Mouse (Mus musculus): ENCODE measurements around the gene Tor1b. TPM values are rescaled to one million over a fixed set of nuclear protein-coding genes. Genes with fewer than 3 reads are reported as not detected.

The Tor1b gene
- total RNA-seq, 2 experiments from 2014 or later, result 28.0 to 32.9 TPM

DNA sequence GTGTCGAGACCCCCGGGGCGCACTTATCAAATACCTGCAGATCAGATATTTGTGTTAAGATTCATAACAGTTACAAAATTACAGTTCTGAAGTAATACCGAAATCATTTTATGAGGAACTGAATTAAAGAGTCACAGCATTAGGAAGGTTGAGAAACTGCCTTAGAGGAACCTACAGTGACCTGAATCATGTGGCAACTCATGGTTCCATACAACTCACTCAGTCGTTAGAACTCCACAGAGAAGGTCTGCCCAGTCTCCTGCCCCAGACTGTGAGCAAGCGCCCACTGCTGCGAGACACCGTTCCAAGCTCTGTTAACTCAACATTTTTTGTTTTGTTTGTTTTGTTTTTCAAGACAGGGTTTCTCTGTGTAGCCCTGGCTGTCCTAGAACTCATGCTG lies 12.9 kb downstream of the Tor1b start:
- intact Hi-C loops (cut with DNase I), result no loop called here
- no peak for TF ChIP-seq CTCF (IDR thresholded peaks at IDR 0.05)
- no peak overlapping the region for H3K4me3 ChIP-seq
- H3K27ac ChIP-seq, result no peak overlapping the region
- no peak for DNase-seq (ENCODE audit: extremely low spot score in 1 of 2, low spot score in 2 of 2)

DNA sequence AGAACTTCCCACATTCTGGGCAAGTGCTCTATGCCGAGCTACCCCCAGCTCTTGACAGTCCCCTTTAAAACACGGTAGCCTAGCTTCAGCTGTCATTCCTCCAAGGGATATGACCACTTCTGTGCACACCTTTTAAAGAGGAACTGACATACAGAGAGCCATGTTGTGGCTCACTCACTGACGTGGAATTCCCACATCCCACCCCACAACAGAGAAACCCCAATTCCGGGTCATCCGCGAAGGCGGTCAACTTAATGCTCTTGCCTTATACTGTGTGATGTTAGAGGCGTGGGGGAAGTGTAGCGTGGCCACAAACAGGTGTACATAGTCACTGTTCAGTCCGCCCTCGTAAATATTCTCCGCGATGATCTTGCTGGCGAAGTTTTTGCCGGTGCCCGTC lies 14.1 kb downstream of the Tor1b start:
- no peak for DNase-seq (ENCODE audit: extremely low spot score in 1 of 2, low spot score in 2 of 2)

DNA sequence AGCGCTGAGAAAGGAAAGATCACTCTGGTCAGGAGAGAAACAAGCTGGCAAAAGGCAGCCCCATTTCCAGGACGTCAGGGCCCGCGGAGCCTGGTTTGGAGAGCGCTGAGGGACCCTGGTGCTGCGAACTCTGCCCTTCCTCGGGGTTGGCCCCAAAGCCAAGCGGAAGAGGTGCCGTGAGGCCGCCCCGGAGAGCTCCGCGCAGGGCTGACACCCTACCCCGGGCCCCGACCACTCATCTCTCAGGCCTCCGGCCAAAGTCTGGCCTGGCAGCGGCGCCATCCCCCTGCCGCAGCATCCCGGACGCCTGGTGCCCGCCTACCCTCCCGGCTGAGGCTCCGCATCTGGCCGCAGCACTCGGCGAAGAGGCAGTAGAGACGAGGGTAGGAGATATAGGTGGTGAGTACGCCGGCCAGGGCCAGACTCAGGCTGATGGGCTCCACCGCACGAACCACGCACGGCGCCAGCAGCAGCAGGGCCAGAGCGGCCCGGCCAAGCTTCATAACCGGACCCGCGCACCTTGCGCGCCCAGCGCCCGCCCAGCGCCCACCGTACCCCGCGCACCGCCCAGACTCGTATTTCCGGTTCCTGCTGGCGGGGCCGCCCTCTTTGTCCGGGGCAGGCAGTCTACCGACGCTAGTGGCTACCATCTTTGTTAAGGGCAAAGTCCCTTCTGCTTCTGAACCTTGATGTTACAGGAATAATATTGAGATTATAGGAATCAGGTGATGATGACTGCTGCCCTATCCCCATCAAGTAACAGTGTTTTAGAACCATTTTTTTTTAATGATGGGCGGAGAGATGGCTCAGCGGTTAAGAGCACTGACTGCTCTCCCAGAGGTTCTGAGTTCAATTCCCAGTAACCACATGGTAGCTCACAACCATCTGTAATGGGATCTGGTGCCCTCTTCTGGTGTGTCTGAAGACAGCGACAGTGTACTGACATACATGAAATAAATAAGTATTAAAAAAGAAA lies 14.9 kb downstream of the Tor1b start, which contains the start of gene Tor1a:
Tor1a (minus strand) TSS at position 582 of the 976 bp plus-strand sequence.
- Histone ChIP-seq H3K4me3 (peak within 1 kb of the TSS; percentile 87), H3K27ac (peak within 1 kb of the TSS; percentile 81)
- DNase-seq (ENCODE audit: extremely low spot score in 1 of 2, low spot score in 2 of 2), result peak; percentile 89 to 91
- peak; percentile 26 for TF ChIP-seq CTCF (IDR thresholded peaks at IDR 0.05)
- intact Hi-C loops (cut with DNase I), result no loop called here

More for the DNA sequence above, 14.1 kb downstream of the Tor1b start:
- TF ChIP-seq CTCF (IDR thresholded peaks at IDR 0.05), result no peak
- intact Hi-C loops (cut with DNase I), result no loop called here
- Histone ChIP-seq H3K27ac (peak overlapping the region; percentile 81), H3K4me3 (peak overlapping the region; percentile 87)

DNA sequence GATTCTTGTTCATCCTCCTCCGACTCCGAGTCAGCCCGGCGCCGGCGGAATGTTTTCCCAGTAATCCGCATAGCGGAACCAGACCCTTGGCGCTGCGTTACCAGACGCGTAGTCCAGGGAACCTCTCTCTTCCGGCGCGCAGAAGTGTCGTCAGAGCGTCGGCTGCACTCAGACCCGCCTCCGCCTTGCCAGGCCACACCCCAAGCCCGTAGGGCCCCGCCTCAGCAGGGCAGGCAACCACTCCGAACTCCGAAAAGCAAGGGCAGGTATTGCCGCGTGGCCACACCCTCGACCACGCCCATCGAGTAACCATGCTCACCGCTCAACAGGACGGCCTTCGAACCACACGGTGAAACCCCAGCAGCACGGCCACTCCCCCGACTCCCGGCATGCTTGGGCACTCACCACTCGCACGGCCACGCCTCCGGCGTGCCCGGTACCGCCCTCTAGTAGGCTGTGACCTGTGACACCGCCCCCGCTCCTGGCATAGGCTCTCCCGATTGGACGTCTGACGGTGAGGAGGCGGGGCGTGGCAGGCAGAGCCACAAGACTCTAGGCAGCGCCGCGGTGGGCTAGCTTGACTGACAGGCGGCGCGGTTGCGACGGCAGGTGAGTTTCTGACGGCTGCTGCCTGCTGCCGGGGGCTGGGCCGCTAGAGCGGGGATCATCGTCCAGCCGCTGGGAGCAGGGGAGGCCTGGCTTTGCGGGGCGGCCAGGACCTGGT lies 29.2 kb downstream of the Tor1b start, which contains the start of the genes BC005624 and Usp20:
BC005624 (minus strand) TSS at position 412 of the 724 bp plus-strand sequence.
Usp20 (plus strand) TSS at position 490 of the 724 bp plus-strand sequence.
- TF ChIP-seq CTCF (IDR thresholded peaks at IDR 0.05), result no peak; the same call in 1 of the 2 replicates
- intact Hi-C loops (cut with DNase I), result loop anchor here (5.0 to 10.0 kb wide), 2 partner anchors 170 to 1857 kb away; partner anchors contain the start of genes Gpr107 and Setx
- DNase-seq (ENCODE audit: extremely low spot score in 1 of 2, low spot score in 2 of 2), result peak; percentile 98 to 99
- H3K27ac ChIP-seq, result peak within 1 kb of the TSS; percentile 76
- H3K4me3 ChIP-seq, result peak within 1 kb of the TSS; percentile 67

DNA sequence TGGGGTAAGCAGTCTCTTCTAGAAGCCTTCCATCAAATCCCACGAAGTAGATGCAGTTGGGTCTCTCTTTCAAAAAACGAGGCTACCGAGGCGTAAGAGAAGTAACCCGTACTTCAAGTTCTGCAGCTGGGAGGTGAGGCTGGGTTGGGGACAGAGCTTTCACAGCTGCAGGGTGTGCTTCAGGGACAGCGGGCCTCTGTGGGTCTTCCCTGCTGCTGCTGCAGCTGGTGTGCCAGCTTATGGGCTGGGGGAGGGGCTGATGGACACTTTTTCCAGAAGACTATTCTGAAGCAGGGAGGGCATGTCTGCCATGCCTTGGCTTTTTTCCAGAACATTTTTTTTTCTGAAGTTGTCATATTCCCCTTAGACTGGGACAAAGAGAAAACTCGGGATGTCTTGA lies 30.3 kb downstream of the Tor1b start:
- no peak for TF ChIP-seq CTCF (IDR thresholded peaks at IDR 0.05)
- peak overlapping the region; percentile 67 for H3K4me3 ChIP-seq
- intact Hi-C loops (cut with DNase I), result loop anchor here (5.0 to 10.0 kb wide), 2 partner anchors 169 to 1858 kb away; partner anchors contain the start of genes Gpr107 and Setx
- H3K27ac ChIP-seq, result no peak overlapping the region
- no peak for DNase-seq (ENCODE audit: extremely low spot score in 1 of 2, low spot score in 2 of 2)

DNA sequence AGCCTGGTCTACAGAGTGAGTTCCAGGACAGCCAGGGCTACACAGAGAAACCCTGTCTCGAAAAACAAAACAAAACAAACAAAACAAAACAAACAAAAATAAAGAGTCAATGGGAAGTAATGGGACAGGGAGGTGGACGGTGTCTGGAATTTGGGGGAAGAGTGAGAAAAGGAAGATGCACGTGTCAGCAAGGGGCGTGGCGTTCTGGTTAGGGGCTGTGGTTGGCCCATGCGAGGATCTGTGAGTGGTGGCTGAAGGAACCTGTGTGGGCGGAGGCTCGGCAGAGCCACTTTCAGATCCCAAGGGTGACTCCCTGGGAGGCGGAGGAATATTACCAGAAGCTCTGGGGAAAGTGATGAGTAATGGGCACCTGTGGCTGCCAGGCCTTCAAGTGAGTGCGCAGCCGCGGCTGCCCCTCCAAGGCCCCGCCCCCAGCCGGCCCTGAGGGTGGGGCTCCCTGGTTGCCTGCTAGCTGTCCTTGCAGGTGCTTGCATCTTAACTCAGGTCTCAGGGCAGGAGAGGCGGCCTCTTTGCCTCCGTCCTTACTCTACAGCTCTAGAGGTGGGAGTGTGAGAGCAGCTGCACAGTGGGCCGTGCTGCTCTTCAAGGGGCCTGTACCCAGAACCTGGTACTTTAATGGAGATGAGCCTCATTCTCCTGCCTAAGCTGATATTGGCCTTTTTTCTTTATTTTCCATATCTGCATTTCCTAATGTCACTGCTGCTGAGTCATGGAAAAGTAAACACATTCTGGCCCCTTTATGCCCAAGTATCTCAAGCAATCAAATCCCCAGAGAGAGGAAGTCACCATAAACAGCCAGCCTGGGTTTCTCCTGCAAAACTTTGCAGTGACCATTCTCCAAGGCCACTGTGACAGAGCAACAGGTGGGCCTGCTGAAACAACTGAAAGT lies 32.6 kb downstream of the Tor1b start:
- peak; percentile 49 to 50 for DNase-seq (ENCODE audit: extremely low spot score in 1 of 2, low spot score in 2 of 2)
- H3K27ac ChIP-seq, result no peak overlapping the region
- no peak for TF ChIP-seq CTCF (IDR thresholded peaks at IDR 0.05)
- intact Hi-C loops (cut with DNase I), result loop anchor here (10.0 kb wide), 1 partner anchor 1861 kb away; the partner anchor contains the start of gene Setx
- H3K4me3 ChIP-seq, result no peak overlapping the region

DNA sequence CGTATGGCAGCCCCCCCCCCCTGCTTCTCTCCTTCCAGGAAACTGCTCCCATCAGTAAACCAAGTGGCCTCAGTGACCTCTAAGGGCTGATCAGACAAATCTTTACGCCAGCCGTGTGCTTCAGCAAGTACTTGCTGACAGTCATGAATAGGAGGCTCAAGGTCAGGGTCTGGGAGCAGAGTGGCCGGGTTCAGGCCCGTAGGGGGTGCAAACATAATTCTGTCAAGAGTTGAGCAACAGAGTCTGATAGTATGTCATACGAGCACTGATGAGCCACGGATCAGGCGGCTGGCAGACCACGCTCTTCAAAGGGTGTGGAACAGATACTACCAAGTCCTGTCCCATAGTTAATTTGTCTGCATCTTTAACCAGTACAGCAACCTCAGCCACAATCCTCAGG lies 37.5 kb downstream of the Tor1b start:
- intact Hi-C loops (cut with DNase I), result no loop called here

DNA sequence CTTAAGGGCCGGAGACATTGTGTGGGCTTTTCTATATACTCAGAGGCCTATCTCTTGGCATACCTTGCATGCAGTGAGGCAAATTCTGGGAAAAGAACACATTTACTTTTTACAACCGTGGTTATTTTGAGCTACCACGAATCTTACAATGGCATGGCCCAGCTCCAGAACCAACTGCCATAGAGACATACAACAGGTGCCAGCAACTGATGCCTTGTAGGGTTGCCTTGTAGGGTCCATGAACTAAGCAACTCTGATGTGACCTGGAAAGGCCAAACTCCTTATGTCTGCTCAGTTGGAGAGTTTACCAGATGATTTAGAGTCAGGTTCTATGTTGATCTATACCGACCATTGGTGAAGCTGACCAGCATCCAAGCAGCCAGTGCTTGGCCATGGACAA lies 42.1 kb downstream of the Tor1b start:
- intact Hi-C loops (cut with DNase I), result no loop called here
- no peak for DNase-seq (ENCODE audit: extremely low spot score in 1 of 2, low spot score in 2 of 2)
- no peak overlapping the region for H3K4me3 ChIP-seq
- no peak overlapping the region for H3K27ac ChIP-seq
- TF ChIP-seq CTCF (IDR thresholded peaks at IDR 0.05), result no peak

More for the DNA sequence above, 37.5 kb downstream of the Tor1b start:
- no peak for TF ChIP-seq CTCF (IDR thresholded peaks at IDR 0.05)
- no peak overlapping the region for H3K27ac ChIP-seq
- no peak overlapping the region for H3K4me3 ChIP-seq
- DNase-seq (ENCODE audit: extremely low spot score in 1 of 2, low spot score in 2 of 2), result no peak

DNA sequence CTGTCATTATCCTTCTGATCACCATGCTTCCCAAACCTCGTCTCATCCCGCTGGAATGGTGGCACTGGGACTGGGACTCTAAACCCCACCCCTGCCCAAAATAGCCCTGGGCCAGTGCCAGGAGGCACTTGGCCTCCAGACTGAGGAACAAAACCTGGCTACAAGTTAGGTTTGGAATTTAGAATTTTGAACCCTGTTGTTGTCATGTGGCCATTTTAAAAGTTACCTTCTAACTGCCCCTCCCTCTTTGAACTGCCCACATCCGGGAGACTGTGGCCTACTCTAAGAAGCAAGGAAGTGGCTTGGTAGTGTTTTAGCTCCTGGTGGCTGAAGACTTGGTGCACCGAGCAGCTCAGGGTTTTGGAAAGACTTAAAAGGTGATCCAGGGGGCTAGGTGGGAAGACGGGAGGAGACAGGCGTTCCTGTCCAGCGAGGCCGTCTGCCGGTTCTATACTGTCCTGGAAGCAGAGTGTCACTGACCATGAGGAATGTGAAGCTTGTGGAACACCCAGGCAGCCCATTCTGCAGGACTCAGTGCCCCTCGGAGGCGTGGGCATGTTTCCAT lies 42.8 kb downstream of the Tor1b start:
- no peak for TF ChIP-seq CTCF (IDR thresholded peaks at IDR 0.05)
- Histone ChIP-seq H3K27ac (no peak overlapping the region), H3K4me3 (no peak overlapping the region)
- DNase-seq (ENCODE audit: extremely low spot score in 1 of 2, low spot score in 2 of 2), result no peak
- intact Hi-C loops (cut with DNase I), result no loop called here

DNA sequence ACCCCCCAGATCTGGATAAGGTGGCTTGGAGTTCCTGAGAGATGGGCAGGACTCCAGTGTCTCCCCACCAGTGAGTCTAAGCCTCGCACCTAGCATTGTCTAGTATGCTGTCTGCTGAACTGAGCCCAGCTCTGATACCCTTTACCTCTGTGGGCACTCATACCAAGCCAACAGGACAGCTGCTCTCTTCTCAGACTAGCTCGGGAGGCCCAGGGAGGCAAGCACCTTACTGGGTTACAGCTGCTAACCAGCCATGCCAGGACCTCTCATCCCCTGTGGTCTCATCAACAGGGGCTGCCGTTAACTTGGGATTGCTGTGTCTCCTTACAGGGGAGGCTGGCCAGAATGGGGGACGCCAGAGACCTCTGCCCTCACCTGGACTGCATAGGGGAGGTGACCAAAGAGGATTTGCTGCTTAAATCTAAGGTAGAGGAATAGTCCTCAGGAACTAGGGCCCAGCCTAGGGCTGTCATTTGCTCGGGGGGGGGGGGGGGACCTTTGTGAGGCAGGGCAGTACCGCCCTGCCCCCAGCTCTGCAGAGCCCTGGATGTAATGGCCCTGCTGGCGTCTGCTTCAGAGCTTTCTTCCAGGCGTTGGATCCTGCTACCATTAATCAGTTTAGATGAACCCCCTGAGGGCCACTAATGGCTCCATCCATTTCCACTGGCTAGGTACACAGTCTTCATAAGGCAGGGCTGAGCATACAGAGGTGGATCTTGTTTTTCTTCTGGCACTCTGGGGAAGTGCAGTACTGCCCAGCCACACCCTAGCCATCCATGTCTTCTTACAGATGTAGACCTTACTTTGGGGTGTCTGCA lies 45.9 kb downstream of the Tor1b start:
- TF ChIP-seq CTCF (IDR thresholded peaks at IDR 0.05), result no peak
- intact Hi-C loops (cut with DNase I), result no loop called here
- no peak overlapping the region for H3K27ac ChIP-seq
- no peak overlapping the region for H3K4me3 ChIP-seq
- no peak for DNase-seq (ENCODE audit: extremely low spot score in 1 of 2, low spot score in 2 of 2)
